Mouse (Mus musculus): ENCODE data around the gene Atl1. TPM values are rescaled to one million over a fixed set of nuclear protein-coding genes. Genes with fewer than 3 reads are reported as not detected.

Atl1 gene
- polyA plus RNA-seq (2014; fragmentation: Illumina TruSeq; extraction: RNeasy Lipid Tissue Mini Kit (QIAGEN cat#74804); ENCODE audit: low read depth, low replicate concordance), result 6.8 TPM

GRCm38 (mm10) chr12:69892371-69893251 lies at the start of gene Atl1, which contains the start of gene Map4k5:
Gene Atl1 (plus strand): TSS chr12:69892614.
Gene Map4k5 (minus strand): TSS chr12:69893200.

GRCm38 (mm10) chr12:69986786-69987497 lies 94.5 kb downstream of the Atl1 start, which contains the start of gene Sav1:
Gene Sav1 (minus strand): TSS chr12:69987002.

Other genes with a start within 250 kb of the Atl1 start
- gene Sos2, start 210.8 kb upstream of the Atl1 start, polyA plus RNA-seq (2014; fragmentation: Illumina TruSeq; extraction: RNeasy Lipid Tissue Mini Kit (QIAGEN cat#74804); ENCODE audit: low read depth, low replicate concordance), result 91.5 TPM
- 19.8 TPM for gene L2hgdh, start 167.7 kb upstream of the Atl1 start, polyA plus RNA-seq (2014; fragmentation: Illumina TruSeq; extraction: RNeasy Lipid Tissue Mini Kit (QIAGEN cat#74804); ENCODE audit: low read depth, low replicate concordance)
- 47.0 TPM for gene Atp5s, start 167.7 kb upstream of the Atl1 start, polyA plus RNA-seq (2014; fragmentation: Illumina TruSeq; extraction: RNeasy Lipid Tissue Mini Kit (QIAGEN cat#74804); ENCODE audit: low read depth, low replicate concordance)
- 5.7 TPM for gene Cdkl1, start 101.3 kb upstream of the Atl1 start, polyA plus RNA-seq (2014; fragmentation: Illumina TruSeq; extraction: RNeasy Lipid Tissue Mini Kit (QIAGEN cat#74804); ENCODE audit: low read depth, low replicate concordance)
- 62.8 TPM for gene Map4k5, start 586 bp downstream of the Atl1 start, polyA plus RNA-seq (2014; fragmentation: Illumina TruSeq; extraction: RNeasy Lipid Tissue Mini Kit (QIAGEN cat#74804); ENCODE audit: low read depth, low replicate concordance)
- gene Sav1, start 94.4 kb downstream of the Atl1 start, polyA plus RNA-seq (2014; fragmentation: Illumina TruSeq; extraction: RNeasy Lipid Tissue Mini Kit (QIAGEN cat#74804); ENCODE audit: low read depth, low replicate concordance), result 107 TPM
- gene Nin, start 221.1 kb downstream of the Atl1 start, polyA plus RNA-seq (2014; fragmentation: Illumina TruSeq; extraction: RNeasy Lipid Tissue Mini Kit (QIAGEN cat#74804); ENCODE audit: low read depth, low replicate concordance), result 8.5 TPM